In the genomic region with DNA sequence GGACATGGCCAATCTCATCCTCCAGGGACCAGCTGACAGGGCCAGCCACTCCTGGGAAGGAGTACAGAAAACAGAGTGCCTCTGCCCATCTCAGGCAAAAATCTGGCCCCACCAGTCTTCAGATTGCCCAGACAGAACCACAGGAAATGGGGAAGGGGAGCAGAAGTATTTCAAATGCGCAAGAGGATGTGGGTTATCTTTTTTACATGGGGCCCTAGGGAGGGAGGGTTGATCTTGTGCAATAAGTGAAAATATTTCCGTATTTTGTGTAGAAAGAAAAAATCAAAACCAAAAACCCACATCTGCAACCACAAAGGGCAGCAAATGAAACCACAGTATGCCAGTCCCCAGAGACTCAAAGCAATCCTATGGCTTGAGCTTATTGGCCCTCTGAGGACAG, we compare ENCODE assay signal across 9 mouse cellular contexts. TPM values are rescaled to one million over a fixed set of nuclear protein-coding genes. Genes with fewer than 3 reads are reported as not detected.
DNase-seq lines count a peak whose midpoint lies in the region; ATAC-seq lines count a peak whose summit lies in the region.
"Had no signal": no experiment of that assay in that cellular context is flagged by ENCODE, and none has a peak within 500 bp of the region (broad histone marks: within the 10 kb centered on the region; RNA-seq: fewer than 3 reads in every experiment).

No protein-coding gene starts in this region.

- peak overlapping the region; percentile 33; the same call in 1 of the 2 replicates for H3K27ac ChIP-seq in limb, embryonic 13.5 days
- H3K27ac ChIP-seq in limb, embryonic 10.5 days = no peak overlapping the region
- H3K27ac ChIP-seq in heart, embryonic 10.5 days = peak overlapping the region; percentile 44; the same call in 1 of the 2 replicates
- peak overlapping the region; percentile 74 for H3K27ac ChIP-seq in midbrain, embryonic 16.5 days (ENCODE audit: low read length)

- no peaks in the 10 kb centered on the region for H3K36me3 ChIP-seq in limb, embryonic 13.5 days
- peaks cover 7% of the 10 kb centered on the region; the same call in 1 of the 2 replicates for H3K36me3 ChIP-seq in limb, embryonic 10.5 days
- H3K36me3 ChIP-seq in heart, embryonic 10.5 days = no peaks in the 10 kb centered on the region
- H3K36me3 ChIP-seq in midbrain, embryonic 16.5 days (ENCODE audit: control insufficient read depth, insufficient read depth, low read length) = no peaks in the 10 kb centered on the region

- H3K9me3 ChIP-seq in limb, embryonic 13.5 days = no peaks in the 10 kb centered on the region
- no peaks in the 10 kb centered on the region for H3K9me3 ChIP-seq in limb, embryonic 10.5 days (replicated peaks)
- no peaks in the 10 kb centered on the region for H3K9me3 ChIP-seq in heart, embryonic 10.5 days
- H3K9me3 ChIP-seq in midbrain, embryonic 16.5 days (replicated peaks; ENCODE audit: control insufficient read depth, low read length, poor library complexity, severe bottlenecking) = no peaks in the 10 kb centered on the region

- 63% methylated on average over 2 of the region's 2 CpGs for WGBS in limb, embryonic 13.5 days
- WGBS in limb, embryonic 10.5 days = 81% methylated on average over 2 of the region's 2 CpGs
- WGBS in heart, embryonic 10.5 days = 62% methylated on average over 2 of the region's 2 CpGs
- 85% methylated on average over 2 of the region's 2 CpGs for WGBS in midbrain, embryonic 16.5 days

- peaks cover 87% of the 10 kb centered on the region for H3K4me1 ChIP-seq in limb, embryonic 13.5 days
- H3K4me1 ChIP-seq in limb, embryonic 10.5 days = peaks cover 96% of the 10 kb centered on the region
- H3K4me1 ChIP-seq in heart, embryonic 10.5 days = peaks cover 92% of the 10 kb centered on the region
- peaks cover 54% of the 10 kb centered on the region for H3K4me1 ChIP-seq in midbrain, embryonic 16.5 days (ENCODE audit: control insufficient read depth, insufficient read depth, low read length)

- H3K4me2 ChIP-seq in limb, embryonic 13.5 days (replicated peaks) = no peak overlapping the region
- H3K4me2 ChIP-seq in midbrain, embryonic 16.5 days (ENCODE audit: low read length) = no peak overlapping the region

- DNase-seq in adrenal gland, postnatal 10 days = peak; percentile 30
- no peak for DNase-seq in adrenal gland, postnatal 4 days (ENCODE audit: low spot score in 2 of 2)
- DNase-seq in limb, embryonic 10.5 days (ENCODE audit: low spot score) = no peak
- DNase-seq in heart, embryonic 10.5 days (ENCODE audit: low spot score) = no peak
- no peak for DNase-seq in layer of hippocampus, postnatal 10 days (ENCODE audit: low spot score in 2 of 2)
- DNase-seq in kidney, postnatal 36 days = no peak
- DNase-seq: gastrocnemius, postnatal 14 days had no signal

- no peaks in the 10 kb centered on the region for H3K27me3 ChIP-seq in limb, embryonic 13.5 days
- H3K27me3 ChIP-seq in limb, embryonic 10.5 days (ENCODE audit: low read depth, poor library complexity, severe bottlenecking) = no peaks in the 10 kb centered on the region
- no peaks in the 10 kb centered on the region for H3K27me3 ChIP-seq in heart, embryonic 10.5 days (ENCODE audit: insufficient read depth, poor library complexity, severe bottlenecking)
- H3K27me3 ChIP-seq in midbrain, embryonic 16.5 days (ENCODE audit: control insufficient read depth, insufficient read depth, low read depth, low read length) = no peaks in the 10 kb centered on the region

- no peak for ATAC-seq in limb, embryonic 13.5 days (ENCODE audit: low FRiP score, low read depth)
- ATAC-seq in midbrain, embryonic 16.5 days = no peak

- no peak overlapping the region for H3K9ac ChIP-seq in limb, embryonic 13.5 days
- no peak overlapping the region for H3K9ac ChIP-seq in midbrain, embryonic 16.5 days (ENCODE audit: low read depth, low read length)

- H3K4me3 ChIP-seq in limb, embryonic 13.5 days = no peak overlapping the region
- no peak overlapping the region for H3K4me3 ChIP-seq in limb, embryonic 10.5 days
- no peak overlapping the region for H3K4me3 ChIP-seq in heart, embryonic 10.5 days
- H3K4me3 ChIP-seq in midbrain, embryonic 16.5 days (ENCODE audit: low read depth, low read length) = no peak overlapping the region

RNA-seq across cellular contexts. Expression of a gene that starts 32.4 kb away (rescaled TPM):
- total RNA-seq in adrenal gland, postnatal 10 days (2021) = 10 to 100 TPM; 31.9 to 37.6 TPM
- 10 to 100 TPM; 64.4 to 70.4 TPM for total RNA-seq in adrenal gland, postnatal 4 days (2021)
- 30.2 and 31.5 TPM in 2 replicates for polyA plus RNA-seq in limb, embryonic 13.5 days (2015; fragmentation: Nextera tagmentation; extraction: Ambion mirVana)
- polyA plus RNA-seq in limb, embryonic 10.5 days (2016; fragmentation: Nextera tagmentation; extraction: Ambion mirVana) = 23.7 and 32.6 TPM in 2 replicates
- 11.3 and 15.1 TPM in 2 replicates for polyA plus RNA-seq in heart, embryonic 10.5 days (2016; fragmentation: Nextera tagmentation; extraction: Ambion mirVana)
- 21.4 and 23.5 TPM in 2 replicates for polyA plus RNA-seq in midbrain, embryonic 16.5 days (2015; fragmentation: Nextera tagmentation; extraction: Ambion mirVana)
- 10 to 100 TPM; 62.2 to 66.0 TPM for total RNA-seq in layer of hippocampus, postnatal 10 days (2021)
